Mouse (Mus musculus): ENCODE results near the gene Tspoap1. TPM values are rescaled to one million over a fixed set of nuclear protein-coding genes. Genes with fewer than 3 reads are reported as not detected.

Gene Tspoap1
- polyA plus RNA-seq (2015; fragmentation: Nextera tagmentation; extraction: Ambion mirVana) = 2.7 and 3.1 TPM in 2 replicates

DNA sequence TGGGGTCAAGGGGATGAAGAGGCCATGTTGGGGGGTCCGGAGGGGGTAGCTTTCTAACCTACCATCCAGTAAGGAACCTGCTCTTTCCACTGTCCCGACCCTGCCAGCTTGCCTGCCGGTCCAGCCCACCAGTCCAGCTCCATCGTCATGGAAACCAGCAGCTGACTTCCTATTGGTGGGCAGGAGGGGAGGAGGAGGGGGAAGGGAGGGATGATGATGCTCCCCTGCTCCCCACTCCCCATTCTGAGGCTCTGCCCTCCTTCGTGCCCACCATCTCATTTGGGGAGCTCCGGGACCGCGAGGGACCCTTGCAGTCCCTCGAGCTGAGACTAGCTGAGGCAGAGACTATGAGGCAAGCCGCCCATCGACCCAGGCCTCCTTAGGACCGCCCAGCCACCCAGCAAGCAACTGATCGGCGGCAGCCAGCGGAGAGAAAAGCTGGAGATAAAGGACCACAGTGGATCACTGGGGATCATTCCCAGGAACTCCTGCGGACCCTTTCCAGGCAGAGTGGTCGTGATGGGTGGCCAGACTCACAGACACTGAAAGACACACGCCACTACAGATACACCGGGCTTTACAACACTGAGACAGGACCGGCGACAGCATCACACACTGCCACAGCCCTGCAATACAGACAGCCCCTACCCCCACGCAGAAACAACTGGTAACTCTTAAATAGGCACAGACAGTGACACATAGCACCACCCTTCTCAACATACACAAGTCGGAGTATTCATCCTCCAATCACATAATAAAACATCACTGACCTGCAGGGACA is at the start of gene Tspoap1:
TSS of gene Tspoap1 (plus strand) at position 241 of the 781 bp plus-strand sequence.
- Histone ChIP-seq H3K27me3 (peaks cover 54% of the 10 kb centered on the region), H3K4me1 (replicated peaks) (peaks cover 52% of the 10 kb centered on the region), H3K4me3 (replicated peaks) (0 out of 2 replicates have a peak within 1 kb of the TSS, but pooled peaks have one; percentile 2), H3K9ac (peak within 1 kb of the TSS; percentile 28; the same call in 1 of the 2 replicates), H3K27ac (peak within 1 kb of the TSS; percentile 74), H3K9me3 (replicated peaks) (no peaks in the 10 kb centered on the region), H3K36me3 (peaks cover 23% of the 10 kb centered on the region), H3K4me2 (no peak within 1 kb of the TSS)
- DNase-seq (peak; percentile 50), ATAC-seq (ENCODE audit: low read depth) (no peak)
- WGBS (ENCODE audit: insufficient replicate concordance) = 7% methylated on average over 23 of the region's 23 CpGs

DNA sequence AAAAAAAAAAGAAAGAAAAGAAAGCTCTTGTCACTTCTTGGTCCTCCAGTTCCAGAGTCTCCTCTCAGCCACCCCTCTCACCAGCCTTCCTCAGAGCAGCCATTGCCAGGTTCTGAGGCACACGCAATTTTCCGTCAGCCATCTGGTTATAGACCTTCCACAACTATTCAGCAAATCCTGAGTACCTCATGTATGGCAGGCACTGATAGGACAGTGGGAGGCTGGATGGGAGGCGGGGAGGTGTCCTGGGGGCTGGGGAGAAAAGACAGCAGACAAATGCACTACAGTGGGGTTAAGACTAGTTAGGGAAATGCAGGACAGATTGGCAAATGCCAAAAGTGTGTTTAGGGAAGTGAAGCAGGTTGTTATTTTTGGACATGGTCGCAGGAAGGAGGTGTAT is 48.2 kb upstream of the Tspoap1 start:
- H3K4me1 ChIP-seq (replicated peaks) = peaks cover 83% of the 10 kb centered on the region
- no peak overlapping the region for H3K4me3 ChIP-seq (replicated peaks)
- DNase-seq (no peak), ATAC-seq (ENCODE audit: low read depth) (peak; percentile 51)
- H3K9ac ChIP-seq = peak overlapping the region; percentile 23; the same call in 1 of the 2 replicates
- 0 out of 2 replicates have a peak, but pooled peaks cover 3% of the 10 kb centered on the region for H3K36me3 ChIP-seq
- peak overlapping the region; percentile 35; the same call in 1 of the 2 replicates for H3K27ac ChIP-seq
- WGBS (ENCODE audit: insufficient replicate concordance) = 15% methylated on average over 4 of the region's 4 CpGs
- H3K4me2 ChIP-seq = no peak overlapping the region
- no peaks in the 10 kb centered on the region for H3K27me3 ChIP-seq
- no peaks in the 10 kb centered on the region for H3K9me3 ChIP-seq (replicated peaks)

DNA sequence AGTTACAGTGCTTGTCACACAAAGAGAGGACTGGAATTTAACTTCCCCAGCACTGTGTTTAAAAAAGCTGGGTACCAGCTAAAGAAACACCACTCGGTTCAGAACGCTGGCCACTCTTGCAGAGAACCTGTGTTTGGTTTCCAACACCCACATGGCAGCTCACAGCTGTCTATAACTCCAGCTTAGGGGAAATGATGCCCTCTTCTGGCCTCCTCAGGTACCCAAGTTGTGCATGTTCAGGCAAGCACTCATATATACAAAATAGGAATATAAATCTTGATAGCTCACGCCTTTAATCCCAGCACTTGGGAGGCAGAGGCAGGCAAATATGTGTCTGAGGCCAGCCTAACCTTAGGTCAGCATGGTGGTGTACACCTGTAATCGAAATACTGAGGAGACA is 44.3 kb upstream of the Tspoap1 start:
- Histone ChIP-seq H3K27me3 (no peaks in the 10 kb centered on the region), H3K4me3 (replicated peaks) (no peak overlapping the region), H3K4me1 (replicated peaks) (peaks cover 72% of the 10 kb centered on the region), H3K36me3 (peaks cover 13% of the 10 kb centered on the region), H3K4me2 (no peak overlapping the region), H3K9me3 (replicated peaks) (no peaks in the 10 kb centered on the region), H3K9ac (no peak overlapping the region), H3K27ac (no peak overlapping the region)
- WGBS (ENCODE audit: insufficient replicate concordance) = 75% methylated on average over 4 of the region's 4 CpGs
- no peak for DNase-seq
- ATAC-seq (ENCODE audit: low read depth) = no peak

DNA sequence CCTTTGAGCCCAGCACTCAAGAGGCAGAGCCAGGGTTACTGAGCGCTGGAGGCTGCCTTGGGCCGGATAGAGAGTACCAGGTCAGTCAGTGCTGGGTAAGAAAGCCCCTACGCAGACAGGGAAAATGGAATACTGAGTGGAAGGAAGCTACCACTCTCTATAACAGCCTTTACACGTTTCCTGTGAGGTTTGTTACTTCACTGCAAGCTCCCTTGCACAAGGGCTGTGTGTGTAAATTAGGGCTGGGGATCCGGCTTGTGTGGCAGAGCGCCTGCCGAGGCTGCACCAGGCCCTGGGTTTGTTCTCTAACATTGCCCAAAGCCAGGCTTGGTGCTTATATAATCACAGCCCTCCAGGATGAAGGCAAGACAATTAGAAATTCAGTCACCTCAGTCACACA is 40.8 kb upstream of the Tspoap1 start:
- 64% methylated on average over 7 of the region's 7 CpGs for WGBS (ENCODE audit: insufficient replicate concordance)
- peak overlapping the region; percentile 40 for H3K27ac ChIP-seq
- no peak overlapping the region for H3K4me2 ChIP-seq
- H3K9ac ChIP-seq = peak overlapping the region; percentile 37; the same call in 1 of the 2 replicates
- peaks cover 60% of the 10 kb centered on the region for H3K4me1 ChIP-seq (replicated peaks)
- H3K27me3 ChIP-seq = no peaks in the 10 kb centered on the region
- DNase-seq = no peak
- H3K4me3 ChIP-seq (replicated peaks) = no peak overlapping the region
- H3K9me3 ChIP-seq (replicated peaks) = no peaks in the 10 kb centered on the region
- peaks cover 13% of the 10 kb centered on the region for H3K36me3 ChIP-seq
- no peak for ATAC-seq (ENCODE audit: low read depth)

DNA sequence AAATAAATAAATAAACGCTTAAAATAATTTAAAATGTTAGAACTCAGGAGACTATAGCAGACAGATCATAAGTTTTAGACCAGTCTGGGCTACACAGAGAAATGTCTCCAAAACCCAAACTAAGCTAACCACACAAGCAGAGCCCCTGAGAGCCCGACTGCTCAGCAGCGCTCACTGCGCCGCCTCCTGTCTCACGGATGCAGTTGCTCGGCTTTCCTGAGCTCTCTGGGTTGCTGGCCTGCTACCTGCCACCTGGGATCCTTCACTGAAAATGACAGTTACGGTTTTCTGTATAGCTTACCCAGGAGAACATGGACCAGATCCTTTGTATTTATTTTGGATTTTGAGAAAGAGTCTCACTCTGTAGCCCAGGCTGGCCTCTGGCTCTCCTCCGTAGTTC is 40.0 kb upstream of the Tspoap1 start:
- Histone ChIP-seq H3K4me1 (replicated peaks) (peaks cover 61% of the 10 kb centered on the region), H3K27ac (peak overlapping the region; percentile 40; the same call in 1 of the 2 replicates), H3K4me3 (replicated peaks) (no peak overlapping the region), H3K4me2 (no peak overlapping the region), H3K27me3 (no peaks in the 10 kb centered on the region), H3K9ac (no peak overlapping the region), H3K36me3 (peaks cover 13% of the 10 kb centered on the region), H3K9me3 (replicated peaks) (no peaks in the 10 kb centered on the region)
- WGBS (ENCODE audit: insufficient replicate concordance) = 74% methylated on average over 9 of the region's 9 CpGs
- no peak for ATAC-seq (ENCODE audit: low read depth)
- DNase-seq = no peak

DNA sequence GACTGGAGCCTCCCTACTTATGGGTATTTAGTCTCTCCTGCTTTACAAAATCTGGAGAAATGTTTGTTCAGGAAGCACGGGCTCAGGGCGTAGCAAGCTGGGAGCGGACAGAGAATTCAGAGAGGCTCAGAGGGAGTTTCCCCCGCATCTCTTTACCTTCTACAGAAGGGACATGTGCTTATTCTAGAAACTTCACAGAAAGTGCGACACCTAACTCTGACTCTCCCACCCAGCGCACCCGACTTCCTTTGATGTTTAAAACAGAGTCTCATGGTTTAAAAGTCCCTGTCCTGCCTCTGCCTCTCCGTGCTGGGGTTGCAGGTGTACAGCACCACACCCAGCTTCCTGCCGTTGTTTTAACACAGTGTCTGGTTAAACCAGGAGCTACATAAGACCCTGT is 39.5 kb upstream of the Tspoap1 start:
- Histone ChIP-seq H3K4me1 (replicated peaks) (peaks cover 63% of the 10 kb centered on the region), H3K4me2 (no peak overlapping the region), H3K27me3 (no peaks in the 10 kb centered on the region), H3K9ac (no peak overlapping the region), H3K9me3 (replicated peaks) (no peaks in the 10 kb centered on the region), H3K36me3 (peaks cover 13% of the 10 kb centered on the region), H3K27ac (peak overlapping the region; percentile 40; the same call in 1 of the 2 replicates), H3K4me3 (replicated peaks) (no peak overlapping the region)
- no peak for ATAC-seq (ENCODE audit: low read depth)
- DNase-seq = no peak
- WGBS (ENCODE audit: insufficient replicate concordance) = 68% methylated on average over 9 of the region's 9 CpGs

DNA sequence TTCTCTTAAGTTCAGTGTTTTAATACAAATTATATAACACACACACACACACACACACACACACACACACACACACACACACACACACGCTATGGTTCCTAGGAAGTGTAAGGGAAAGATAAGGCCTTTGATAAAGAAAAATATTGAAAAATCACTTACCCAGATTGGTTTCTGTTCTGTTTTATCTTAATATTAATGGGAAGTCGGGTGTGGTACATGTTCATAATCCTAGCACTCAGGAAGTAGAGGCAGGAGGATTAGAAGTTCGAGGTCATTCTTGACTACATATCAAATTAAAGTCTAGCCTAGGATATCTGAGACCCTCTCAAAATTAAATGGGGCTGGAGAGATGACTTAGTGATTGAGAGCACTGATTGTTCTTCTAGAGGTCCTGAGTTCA is 38.2 kb upstream of the Tspoap1 start:
- H3K27ac ChIP-seq = no peak overlapping the region
- DNase-seq = no peak
- peaks cover 11% of the 10 kb centered on the region for H3K36me3 ChIP-seq
- no peaks in the 10 kb centered on the region for H3K27me3 ChIP-seq
- peaks cover 72% of the 10 kb centered on the region for H3K4me1 ChIP-seq (replicated peaks)
- H3K9me3 ChIP-seq (replicated peaks) = no peaks in the 10 kb centered on the region
- H3K4me3 ChIP-seq (replicated peaks) = no peak overlapping the region
- H3K9ac ChIP-seq = no peak overlapping the region
- no peak overlapping the region for H3K4me2 ChIP-seq
- no peak for ATAC-seq (ENCODE audit: low read depth)
- 62% methylated on average over 3 of the region's 3 CpGs for WGBS (ENCODE audit: insufficient replicate concordance)

DNA sequence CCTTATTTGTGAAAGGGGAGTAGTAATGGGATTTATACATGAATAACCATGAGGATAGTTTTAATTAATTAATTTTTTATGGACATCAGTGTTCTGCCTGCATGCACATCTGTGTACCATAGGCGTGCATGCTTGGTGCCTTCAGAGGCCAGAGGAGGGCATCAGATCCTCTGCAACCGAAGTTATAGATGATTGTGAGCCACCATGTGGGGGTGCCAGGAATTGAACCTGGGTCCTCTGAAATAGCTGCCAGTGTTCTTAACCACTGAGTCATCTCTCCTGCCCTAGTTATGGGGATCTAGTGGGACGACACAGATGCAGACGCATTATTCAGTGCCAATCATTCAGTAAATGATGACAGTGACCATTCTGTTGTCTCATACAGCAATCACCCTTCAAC is 37.5 kb upstream of the Tspoap1 start:
- H3K36me3 ChIP-seq = peaks cover 8% of the 10 kb centered on the region
- WGBS (ENCODE audit: insufficient replicate concordance) = 85% methylated on average over 4 of the region's 4 CpGs
- H3K9ac ChIP-seq = no peak overlapping the region
- no peak overlapping the region for H3K4me2 ChIP-seq
- no peaks in the 10 kb centered on the region for H3K27me3 ChIP-seq
- no peak overlapping the region for H3K27ac ChIP-seq
- H3K9me3 ChIP-seq (replicated peaks) = no peaks in the 10 kb centered on the region
- H3K4me1 ChIP-seq (replicated peaks) = peaks cover 79% of the 10 kb centered on the region
- ATAC-seq (ENCODE audit: low read depth) (no peak), DNase-seq (no peak)
- H3K4me3 ChIP-seq (replicated peaks) = no peak overlapping the region

DNA sequence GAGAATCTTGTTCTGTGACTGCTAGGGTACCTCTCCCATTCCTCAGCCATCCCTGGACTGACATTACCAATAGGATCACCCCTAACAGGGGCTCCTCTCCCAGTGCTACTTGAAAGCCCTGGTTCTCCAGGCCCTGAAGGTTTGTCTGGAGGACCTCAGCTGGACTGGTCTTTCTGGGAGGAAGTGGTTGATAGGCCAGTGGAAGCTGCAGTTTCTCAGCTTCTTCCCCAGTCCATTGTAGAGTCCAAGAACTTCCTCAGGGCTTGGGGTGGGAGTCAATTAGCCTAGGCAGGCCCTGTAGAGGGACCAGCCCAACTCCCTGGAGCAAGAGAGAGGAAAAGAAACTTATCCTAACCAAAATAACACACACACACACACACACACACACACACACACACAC is 34.8 kb upstream of the Tspoap1 start:
- H3K27me3 ChIP-seq = no peaks in the 10 kb centered on the region
- peak overlapping the region; percentile 83 for H3K9ac ChIP-seq
- H3K4me3 ChIP-seq (replicated peaks) = peak overlapping the region; percentile 47
- H3K27ac ChIP-seq = peak overlapping the region; percentile 99
- DNase-seq (no peak), ATAC-seq (ENCODE audit: low read depth) (no peak)
- no peaks in the 10 kb centered on the region for H3K9me3 ChIP-seq (replicated peaks)
- no peaks in the 10 kb centered on the region for H3K36me3 ChIP-seq
- H3K4me2 ChIP-seq = peak overlapping the region; percentile 75
- peaks cover 83% of the 10 kb centered on the region for H3K4me1 ChIP-seq (replicated peaks)

DNA sequence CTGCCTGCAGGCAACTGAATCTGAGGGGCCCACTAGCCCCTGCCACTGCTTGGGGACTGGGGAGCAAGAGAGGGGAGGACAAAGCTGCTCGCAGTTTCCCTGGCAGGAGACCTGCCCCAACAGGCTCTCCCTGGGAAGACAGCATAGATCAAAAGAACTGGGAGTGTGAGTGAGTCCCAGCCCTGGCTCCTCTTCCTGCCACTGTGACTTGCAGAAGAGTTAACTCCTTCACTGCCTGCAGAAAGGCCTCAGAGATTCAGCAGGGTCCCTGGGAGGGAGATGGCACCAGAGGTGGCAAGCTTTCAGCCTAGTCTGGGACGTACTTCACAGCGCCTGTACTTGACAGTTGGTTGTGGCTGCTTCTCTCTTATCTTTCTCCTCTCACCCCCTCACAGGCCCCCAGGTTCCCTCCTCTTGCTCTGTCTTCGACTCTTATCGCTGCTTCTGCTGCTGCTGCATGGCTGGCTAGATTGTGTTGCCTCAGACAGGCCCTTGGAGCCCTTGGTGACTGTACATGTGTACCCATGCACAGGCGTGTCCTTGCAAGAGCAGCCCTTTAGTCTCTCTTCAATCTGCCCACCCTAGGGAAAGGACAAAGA is 34.3 kb upstream of the Tspoap1 start:
- Histone ChIP-seq H3K9ac (peak overlapping the region; percentile 83), H3K27ac (peak overlapping the region; percentile 99), H3K4me3 (replicated peaks) (peak overlapping the region; percentile 47), H3K27me3 (no peaks in the 10 kb centered on the region), H3K4me2 (peak overlapping the region; percentile 75), H3K9me3 (replicated peaks) (no peaks in the 10 kb centered on the region), H3K36me3 (peaks cover 3% of the 10 kb centered on the region), H3K4me1 (replicated peaks) (peaks cover 83% of the 10 kb centered on the region)
- 11% methylated on average over 6 of the region's 6 CpGs for WGBS (ENCODE audit: insufficient replicate concordance)
- DNase-seq (peak; percentile 92), ATAC-seq (ENCODE audit: low read depth) (peak; percentile 93)

DNA sequence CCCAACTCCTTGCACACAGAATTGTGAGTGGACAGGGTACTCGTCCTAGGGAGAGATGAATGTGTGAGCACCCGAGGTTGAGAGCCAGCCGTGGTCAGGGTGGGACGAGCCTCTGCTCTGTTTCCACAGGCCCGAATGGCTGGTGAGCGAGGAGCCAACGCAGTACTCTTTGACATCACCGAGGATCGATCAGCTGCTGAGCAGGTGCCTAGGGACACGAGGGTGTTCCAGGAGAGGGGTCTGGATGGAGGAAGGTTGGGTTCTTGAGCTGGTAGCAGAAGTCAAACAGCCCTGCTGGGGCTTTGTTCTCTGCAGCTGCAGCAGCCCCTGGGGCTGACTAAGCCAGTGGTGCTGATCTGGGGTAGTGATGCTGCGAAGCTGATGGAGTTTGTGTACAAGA is 33.3 kb upstream of the Tspoap1 start:
- ATAC-seq (ENCODE audit: low read depth) (no peak), DNase-seq (no peak)
- Histone ChIP-seq H3K9me3 (replicated peaks) (no peaks in the 10 kb centered on the region), H3K36me3 (peaks cover 12% of the 10 kb centered on the region), H3K4me1 (replicated peaks) (peaks cover 92% of the 10 kb centered on the region), H3K4me2 (peak overlapping the region; percentile 75), H3K9ac (peak overlapping the region; percentile 83), H3K4me3 (replicated peaks) (no peak overlapping the region), H3K27ac (peak overlapping the region; percentile 99), H3K27me3 (no peaks in the 10 kb centered on the region)
- 47% methylated on average over 11 of the region's 11 CpGs for WGBS (ENCODE audit: insufficient replicate concordance)
